Mouse (Mus musculus) embryonic facial prominence, embryonic 11.5 days (tissue): ENCODE results near the gene Cd68. TPM values are rescaled to one million over a fixed set of nuclear protein-coding genes. Genes with fewer than 3 reads are reported as not detected.

Experiments used
- ATAC-seq: fragments of 200-750 bp; cut with Nextera tagmentation; replicated peaks from 2 replicates; pipeline ENCODE4 v1.8.0; 2017; ENCODE audit warnings: low read depth; ENCODE audit not compliant: insufficient number of reproducible peaks, low FRiP score, low TSS enrichment
- DNase-seq: peaks from one replicate; pipeline ENCODE4 v3.0.0-alpha.2; 2015; ENCODE audit warnings: low spot score
- H3K27ac ChIP-seq: fragments of 300-500 bp; sonication (generic); replicated peaks from 2 replicates; pipeline ENCODE4 v1.5.1; 2014; ENCODE audit warnings: mild to moderate bottlenecking, low read depth, low read length, control low read depth
- H3K27me3 ChIP-seq: fragments of 300-500 bp; sonication (generic); 2 replicates; pipeline ENCODE4 v1.6.1; 2014; ENCODE audit warnings: mild to moderate bottlenecking, low read length, moderate library complexity, mixed read lengths; ENCODE audit not compliant: control insufficient read depth, insufficient read depth
- H3K36me3 ChIP-seq: fragments of 300-500 bp; sonication (generic); replicated peaks from 2 replicates; pipeline ENCODE4 v1.6.1; 2014; ENCODE audit warnings: low read depth, mild to moderate bottlenecking, low read length, moderate library complexity, mixed read lengths; ENCODE audit not compliant: control insufficient read depth, insufficient read depth
- H3K4me1 ChIP-seq: fragments of 300-500 bp; sonication (generic); 2 replicates; pipeline ENCODE4 v1.6.1; 2014; ENCODE audit warnings: low read length, mixed read lengths; ENCODE audit not compliant: control insufficient read depth, insufficient read depth
- H3K4me2 ChIP-seq: fragments of 300-500 bp; sonication (generic); 2 replicates; pipeline ENCODE4 v1.6.1; 2014; ENCODE audit warnings: low read depth, mild to moderate bottlenecking, control low read depth, low read length, moderate library complexity
- H3K4me3 ChIP-seq: fragments of 300-500 bp; sonication (generic); 2 replicates; pipeline ENCODE4 v1.5.1; 2014; ENCODE audit warnings: low read depth, low read length, control low read depth
- H3K9ac ChIP-seq: fragments of 300-500 bp; sonication (generic); replicated peaks from 2 replicates; pipeline ENCODE4 v1.6.1; 2014; ENCODE audit warnings: mild to moderate bottlenecking, control low read depth, low read length
- H3K9me3 ChIP-seq: fragments of 300-500 bp; sonication (generic); replicated peaks from 2 replicates; pipeline ENCODE4 v1.6.1; 2016; ENCODE audit warnings: mild to moderate bottlenecking, low read length, inconsistent platforms, mixed read lengths; ENCODE audit not compliant: control insufficient read depth
- WGBS: fragments of 180-500 bp; shearing (Covaris S2); extraction: QIAGEN DNeasy Blood & Tissue Kit; methylation state at CpG from one replicate; pipeline ENCODE4 v1.1.7; 2014; 5-methylcytosine and 5-hydroxymethylcytosine counted together
- polyA plus RNA-seq: library from polyadenylated mRNA; unstranded; fragments of >200 nt; fragmentation: Nextera tagmentation; extraction: Ambion mirVana; gene quantifications from 2 replicates; pipeline ENCODE4 v1.2.1, GENCODE M21; 2014

Cd68 gene
- polyA plus RNA-seq, 1 experiment from 2014 or later: 5.5 TPM

- Histone ChIP-seq H3K27ac (no peak overlapping the region; the same call in 1 of the 2 replicates), H3K36me3 (peaks cover 12% of the 10 kb centered on the region), H3K4me3 (peak overlapping the region; percentile 48), H3K27me3 (no peaks in the 10 kb centered on the region), H3K9ac (peak overlapping the region; percentile 41), H3K9me3 (no peaks in the 10 kb centered on the region), H3K4me2 (peak overlapping the region; percentile 53), H3K4me1 (no peaks in the 10 kb centered on the region)
- no peak for ATAC-seq
- 86% methylated on average over 3 of the region's 3 CpGs for WGBS
- no peak for DNase-seq
Measured at GRCm38 (mm10) chr11:69661221-69661881, 4.6 kb downstream of the Cd68 start.

GRCm38 (mm10) chr11:69657462-69657881, 8.5 kb downstream of the Cd68 start:
- 83% methylated on average over 15 of the region's 15 CpGs for WGBS
- no peak overlapping the region for H3K4me2 ChIP-seq
- no peak for ATAC-seq
- H3K27me3 ChIP-seq: no peaks in the 10 kb centered on the region
- H3K9ac ChIP-seq: no peak overlapping the region
- peaks cover 12% of the 10 kb centered on the region for H3K36me3 ChIP-seq
- H3K4me1 ChIP-seq: no peaks in the 10 kb centered on the region; the same call in 1 of the 2 replicates
- H3K9me3 ChIP-seq: no peaks in the 10 kb centered on the region
- H3K27ac ChIP-seq: no peak overlapping the region
- no peak overlapping the region for H3K4me3 ChIP-seq
- no peak for DNase-seq

- H3K36me3 ChIP-seq: peaks cover 15% of the 10 kb centered on the region
- H3K4me1 ChIP-seq: no peaks in the 10 kb centered on the region; the same call in 1 of the 2 replicates
- 81% methylated on average over 10 of the region's 10 CpGs for WGBS
Measured at GRCm38 (mm10) chr11:69656617-69657461, 9.1 kb downstream of the Cd68 start.

GRCm38 (mm10) chr11:69656065-69656455, 9.9 kb downstream of the Cd68 start:
- H3K9ac ChIP-seq: no peak overlapping the region
- no peak overlapping the region for H3K4me3 ChIP-seq
- 71% methylated on average over 5 of the region's 5 CpGs for WGBS
- no peak for DNase-seq
- no peaks in the 10 kb centered on the region for H3K9me3 ChIP-seq
- no peak overlapping the region for H3K27ac ChIP-seq
- no peaks in the 10 kb centered on the region; the same call in 1 of the 2 replicates for H3K4me1 ChIP-seq
- peaks cover 19% of the 10 kb centered on the region for H3K36me3 ChIP-seq
- H3K4me2 ChIP-seq: no peak overlapping the region
- ATAC-seq: no peak
- no peaks in the 10 kb centered on the region for H3K27me3 ChIP-seq

More at GRCm38 (mm10) chr11:69656617-69657461, 9.1 kb downstream of the Cd68 start:
- DNase-seq (peak; percentile 86), ATAC-seq (no peak)
- Histone ChIP-seq H3K27me3 (no peaks in the 10 kb centered on the region), H3K27ac (peak overlapping the region; percentile 8), H3K9me3 (no peaks in the 10 kb centered on the region), H3K4me3 (no peak overlapping the region), H3K9ac (no peak overlapping the region; the same call in 1 of the 2 replicates), H3K4me2 (no peak overlapping the region)

GRCm38 (mm10) chr11:69655264-69656064, 10.5 kb downstream of the Cd68 start, which contains the start of gene Sox15:
Gene Sox15 (plus strand): TSS chr11:69655314.
- Histone ChIP-seq H3K9ac (no peak within 1 kb of the TSS), H3K27me3 (no peaks in the 10 kb centered on the region), H3K27ac (no peak within 1 kb of the TSS), H3K36me3 (peaks cover 25% of the 10 kb centered on the region), H3K4me2 (no peak within 1 kb of the TSS), H3K4me1 (no peaks in the 10 kb centered on the region; the same call in 1 of the 2 replicates), H3K9me3 (no peaks in the 10 kb centered on the region), H3K4me3 (no peak within 1 kb of the TSS)
- peak; percentile 31; the same call in 1 of the 2 replicates for ATAC-seq
- DNase-seq: peak; percentile 87
- WGBS: 19% methylated on average over 34 of the region's 34 CpGs

- Histone ChIP-seq H3K27ac (no peak overlapping the region), H3K36me3 (peaks cover 28% of the 10 kb centered on the region), H3K9me3 (no peaks in the 10 kb centered on the region), H3K4me1 (no peaks in the 10 kb centered on the region; the same call in 1 of the 2 replicates), H3K4me2 (no peak overlapping the region), H3K27me3 (no peaks in the 10 kb centered on the region), H3K4me3 (no peak overlapping the region), H3K9ac (no peak overlapping the region)
- no peak for DNase-seq
- no peak for ATAC-seq
- 31% methylated on average over 9 of the region's 9 CpGs for WGBS
Measured at GRCm38 (mm10) chr11:69654760-69655159, 11.2 kb downstream of the Cd68 start.

- ATAC-seq (no peak), DNase-seq (no peak)
- Histone ChIP-seq H3K9me3 (no peaks in the 10 kb centered on the region), H3K36me3 (peaks cover 29% of the 10 kb centered on the region), H3K4me3 (no peak overlapping the region), H3K4me2 (no peak overlapping the region), H3K27me3 (no peaks in the 10 kb centered on the region), H3K9ac (no peak overlapping the region), H3K4me1 (no peaks in the 10 kb centered on the region; the same call in 1 of the 2 replicates), H3K27ac (no peak overlapping the region)
- 70% methylated on average over 5 of the region's 5 CpGs for WGBS
Measured at GRCm38 (mm10) chr11:69653399-69653798, 12.6 kb downstream of the Cd68 start.
